Mouse (Mus musculus): Measurements from ENCODE around the gene Aif1l. TPM values are rescaled to one million over a fixed set of nuclear protein-coding genes. Genes with fewer than 3 reads are reported as not detected.

Gene Aif1l
- total and polyA plus RNA-seq, 2 experiments from 2014 or later, result 21.6 to 37.4 TPM

GRCm38 (mm10) chr2:31952236-31952635, 2.3 kb downstream of the Aif1l start:
- no peaks in the 10 kb centered on the region for H3K9me3 ChIP-seq (replicated peaks; ENCODE audit: control insufficient read depth, low read length)
- no peak overlapping the region for H3K4me2 ChIP-seq (ENCODE audit: low read depth, low read length)
- H3K36me3 ChIP-seq (replicated peaks; ENCODE audit: control insufficient read depth, insufficient read depth, low read length), result no peaks in the 10 kb centered on the region
- H3K4me3 ChIP-seq (ENCODE audit: low read depth, low read length), result no peak overlapping the region
- peaks cover 15% of the 10 kb centered on the region; the same call in 1 of the 2 replicates for H3K4me1 ChIP-seq (ENCODE audit: control insufficient read depth, insufficient read depth)
- TF ChIP-seq EP300 (IDR thresholded peaks at IDR 0.05; ENCODE audit: low read depth), result no peak
- no peak for TF ChIP-seq CTCF (IDR thresholded peaks at IDR 0.05; ENCODE audit: low read depth)
- no peaks in the 10 kb centered on the region for H3K27me3 ChIP-seq (ENCODE audit: control insufficient read depth, insufficient read depth, low read length)
- H3K9ac ChIP-seq (replicated peaks; ENCODE audit: low read depth, low read length), result no peak overlapping the region
- DNase-seq (ENCODE audit: low spot score) (no peak), ATAC-seq (ENCODE audit: insufficient read depth, low read depth) (no peak)
- no peak overlapping the region for H3K27ac ChIP-seq (ENCODE audit: low read depth)
- 57% methylated on average over 10 of the region's 10 CpGs for WGBS

DNA sequence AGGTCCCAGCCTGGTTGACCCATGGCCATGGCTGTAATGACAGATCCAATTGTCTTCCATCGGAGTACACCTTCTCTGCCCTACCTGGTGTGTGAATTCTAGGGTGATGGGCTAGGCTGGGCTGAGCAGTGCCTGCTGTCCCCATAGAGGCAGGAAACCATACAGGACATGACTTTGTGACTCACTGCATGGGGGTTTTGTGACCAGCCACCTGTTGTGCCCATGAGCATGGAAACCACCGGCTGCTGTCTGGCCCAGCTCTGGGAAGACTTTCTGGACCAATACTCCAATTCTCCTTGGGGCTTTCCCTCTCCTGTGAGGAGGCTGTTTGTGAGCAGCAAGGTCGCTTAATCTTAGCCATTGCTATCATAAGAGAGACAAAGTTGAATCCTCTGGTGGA, 2.8 kb downstream of the Aif1l start:
- no peaks in the 10 kb centered on the region for H3K9me3 ChIP-seq (replicated peaks; ENCODE audit: control insufficient read depth, low read length)
- H3K27me3 ChIP-seq (ENCODE audit: control insufficient read depth, insufficient read depth, low read length), result no peaks in the 10 kb centered on the region
- WGBS, result 65% methylated on average over 3 of the region's 3 CpGs
- H3K4me3 ChIP-seq (ENCODE audit: low read depth, low read length), result no peak overlapping the region
- ATAC-seq (ENCODE audit: insufficient read depth, low read depth) (no peak), DNase-seq (ENCODE audit: low spot score) (no peak)
- no peak overlapping the region for H3K27ac ChIP-seq (ENCODE audit: low read depth)
- H3K9ac ChIP-seq (replicated peaks; ENCODE audit: low read depth, low read length), result no peak overlapping the region
- peaks cover 15% of the 10 kb centered on the region; the same call in 1 of the 2 replicates for H3K4me1 ChIP-seq (ENCODE audit: control insufficient read depth, insufficient read depth)
- H3K36me3 ChIP-seq (replicated peaks; ENCODE audit: control insufficient read depth, insufficient read depth, low read length), result no peaks in the 10 kb centered on the region
- H3K4me2 ChIP-seq (ENCODE audit: low read depth, low read length), result no peak overlapping the region
- no peak for TF ChIP-seq CTCF (IDR thresholded peaks at IDR 0.05; ENCODE audit: low read depth)
- no peak for TF ChIP-seq EP300 (IDR thresholded peaks at IDR 0.05; ENCODE audit: low read depth)

DNA sequence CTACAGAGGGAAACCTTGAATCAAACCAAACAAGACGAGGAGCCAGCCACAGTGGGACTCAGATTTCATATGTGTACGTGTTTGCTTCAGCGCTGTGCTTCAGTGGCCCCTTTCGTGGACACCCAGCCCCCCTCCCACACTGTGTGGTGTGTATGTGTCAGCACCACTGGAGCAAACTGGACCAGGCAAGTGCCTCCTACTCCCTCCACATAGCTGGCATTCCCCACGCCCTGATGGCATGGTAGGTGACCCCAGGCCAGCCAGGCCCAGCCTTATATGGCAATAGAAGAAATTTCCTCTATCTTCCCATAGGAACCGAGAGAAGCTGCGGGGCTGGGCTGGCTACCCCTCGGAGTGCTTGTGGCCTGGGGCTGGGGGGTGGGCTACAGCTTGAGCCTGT, 3.7 kb downstream of the Aif1l start:
- Histone ChIP-seq H3K4me3 (ENCODE audit: low read depth, low read length) (no peak overlapping the region), H3K4me2 (ENCODE audit: low read depth, low read length) (no peak overlapping the region), H3K27ac (ENCODE audit: low read depth) (peak overlapping the region; percentile 87), H3K27me3 (ENCODE audit: control insufficient read depth, insufficient read depth, low read length) (no peaks in the 10 kb centered on the region), H3K9me3 (replicated peaks; ENCODE audit: control insufficient read depth, low read length) (no peaks in the 10 kb centered on the region), H3K36me3 (replicated peaks; ENCODE audit: control insufficient read depth, insufficient read depth, low read length) (no peaks in the 10 kb centered on the region), H3K9ac (replicated peaks; ENCODE audit: low read depth, low read length) (no peak overlapping the region), H3K4me1 (ENCODE audit: control insufficient read depth, insufficient read depth) (peaks cover 15% of the 10 kb centered on the region; the same call in 1 of the 2 replicates)
- TF ChIP-seq EP300 (IDR thresholded peaks at IDR 0.05; ENCODE audit: low read depth), result no peak
- TF ChIP-seq CTCF (IDR thresholded peaks at IDR 0.05; ENCODE audit: low read depth), result no peak
- ATAC-seq (ENCODE audit: insufficient read depth, low read depth) (peak; percentile 84), DNase-seq (ENCODE audit: low spot score) (peak; percentile 55)
- WGBS, result 30% methylated on average over 8 of the region's 8 CpGs

DNA sequence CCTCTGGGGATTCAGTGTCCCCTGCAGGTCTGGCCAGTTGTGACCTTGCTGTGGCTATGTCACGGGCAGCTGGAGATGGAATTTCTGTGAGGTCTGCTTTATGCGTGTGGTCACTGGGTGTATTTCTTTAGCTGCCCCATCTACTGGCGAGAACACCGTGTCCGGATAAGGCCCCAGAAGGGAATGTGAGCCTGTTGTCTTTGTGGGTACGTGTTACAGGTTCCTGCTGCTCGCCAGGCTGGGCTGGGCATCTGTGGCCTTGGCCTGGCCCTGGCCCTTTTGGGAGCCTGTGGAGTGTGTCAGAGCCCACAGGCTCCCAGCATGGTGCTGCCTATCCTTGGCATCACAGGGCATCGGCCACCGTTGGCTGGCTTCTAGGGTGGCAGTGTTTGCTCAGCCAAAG, 4.8 kb downstream of the Aif1l start:
- H3K27me3 ChIP-seq (ENCODE audit: control insufficient read depth, insufficient read depth, low read length), result no peaks in the 10 kb centered on the region
- H3K36me3 ChIP-seq (replicated peaks; ENCODE audit: control insufficient read depth, insufficient read depth, low read length), result no peaks in the 10 kb centered on the region
- ATAC-seq (ENCODE audit: insufficient read depth, low read depth) (peak; percentile 57), DNase-seq (ENCODE audit: low spot score) (peak; percentile 53)
- H3K27ac ChIP-seq (ENCODE audit: low read depth), result peak overlapping the region; percentile 87
- no peak overlapping the region for H3K4me2 ChIP-seq (ENCODE audit: low read depth, low read length)
- no peaks in the 10 kb centered on the region for H3K9me3 ChIP-seq (replicated peaks; ENCODE audit: control insufficient read depth, low read length)
- TF ChIP-seq EP300 (IDR thresholded peaks at IDR 0.05; ENCODE audit: low read depth) (no peak), CTCF (IDR thresholded peaks at IDR 0.05; ENCODE audit: low read depth) (no peak)
- peaks cover 15% of the 10 kb centered on the region; the same call in 1 of the 2 replicates for H3K4me1 ChIP-seq (ENCODE audit: control insufficient read depth, insufficient read depth)
- no peak overlapping the region for H3K4me3 ChIP-seq (ENCODE audit: low read depth, low read length)
- H3K9ac ChIP-seq (replicated peaks; ENCODE audit: low read depth, low read length), result no peak overlapping the region
- 45% methylated on average over 9 of the region's 9 CpGs for WGBS

GRCm38 (mm10) chr2:31955686-31956085, 5.7 kb downstream of the Aif1l start:
- no peak overlapping the region for H3K4me3 ChIP-seq (ENCODE audit: low read depth, low read length)
- peaks cover 13% of the 10 kb centered on the region; the same call in 1 of the 2 replicates for H3K4me1 ChIP-seq (ENCODE audit: control insufficient read depth, insufficient read depth)
- H3K9me3 ChIP-seq (replicated peaks; ENCODE audit: control insufficient read depth, low read length), result no peaks in the 10 kb centered on the region
- no peaks in the 10 kb centered on the region for H3K36me3 ChIP-seq (replicated peaks; ENCODE audit: control insufficient read depth, insufficient read depth, low read length)
- DNase-seq (ENCODE audit: low spot score) (no peak), ATAC-seq (ENCODE audit: insufficient read depth, low read depth) (no peak)
- no peaks in the 10 kb centered on the region for H3K27me3 ChIP-seq (ENCODE audit: control insufficient read depth, insufficient read depth, low read length)
- TF ChIP-seq CTCF (IDR thresholded peaks at IDR 0.05; ENCODE audit: low read depth), result no peak
- no peak for TF ChIP-seq EP300 (IDR thresholded peaks at IDR 0.05; ENCODE audit: low read depth)
- no peak overlapping the region for H3K27ac ChIP-seq (ENCODE audit: low read depth)
- WGBS, result 89% methylated on average over 5 of the region's 5 CpGs
- no peak overlapping the region for H3K9ac ChIP-seq (replicated peaks; ENCODE audit: low read depth, low read length)
- no peak overlapping the region for H3K4me2 ChIP-seq (ENCODE audit: low read depth, low read length)

- no peaks in the 10 kb centered on the region for H3K27me3 ChIP-seq (ENCODE audit: control insufficient read depth, insufficient read depth, low read length)
- H3K36me3 ChIP-seq (replicated peaks; ENCODE audit: control insufficient read depth, insufficient read depth, low read length), result no peaks in the 10 kb centered on the region
- H3K4me3 ChIP-seq (ENCODE audit: low read depth, low read length), result no peak overlapping the region
- no peaks in the 10 kb centered on the region for H3K9me3 ChIP-seq (replicated peaks; ENCODE audit: control insufficient read depth, low read length)
- whole genome bisulfite sequencing, result 89% methylated on average over 10 of the region's 10 CpGs
- no peak overlapping the region for H3K27ac ChIP-seq (ENCODE audit: low read depth)
- ATAC-seq (ENCODE audit: insufficient read depth, low read depth), result no peak
- peaks cover 4% of the 10 kb centered on the region; the same call in 1 of the 2 replicates for H3K4me1 ChIP-seq (ENCODE audit: control insufficient read depth, insufficient read depth)
- DNase-seq (ENCODE audit: low spot score), result no peak
- H3K9ac ChIP-seq (replicated peaks; ENCODE audit: low read depth, low read length), result no peak overlapping the region
- TF ChIP-seq CTCF (IDR thresholded peaks at IDR 0.05; ENCODE audit: low read depth) (no peak), EP300 (IDR thresholded peaks at IDR 0.05; ENCODE audit: low read depth) (no peak)
- no peak overlapping the region for H3K4me2 ChIP-seq (ENCODE audit: low read depth, low read length)
Observed at GRCm38 (mm10) chr2:31957211-31957610, 7.3 kb downstream of the Aif1l start.

Data from heart, postnatal 0 days (tissue).